Mouse (Mus musculus): ENCODE measurements around the gene Sec31a. TPM values are rescaled to one million over a fixed set of nuclear protein-coding genes. Genes with fewer than 3 reads are reported as not detected.
A peak's percentile ranks its signal among the peaks of the same experiment; 100 is the strongest.

The Sec31a gene
- 72.7 and 94.5 TPM in 2 replicates for total RNA-seq (2012; rRNA removed)

DNA sequence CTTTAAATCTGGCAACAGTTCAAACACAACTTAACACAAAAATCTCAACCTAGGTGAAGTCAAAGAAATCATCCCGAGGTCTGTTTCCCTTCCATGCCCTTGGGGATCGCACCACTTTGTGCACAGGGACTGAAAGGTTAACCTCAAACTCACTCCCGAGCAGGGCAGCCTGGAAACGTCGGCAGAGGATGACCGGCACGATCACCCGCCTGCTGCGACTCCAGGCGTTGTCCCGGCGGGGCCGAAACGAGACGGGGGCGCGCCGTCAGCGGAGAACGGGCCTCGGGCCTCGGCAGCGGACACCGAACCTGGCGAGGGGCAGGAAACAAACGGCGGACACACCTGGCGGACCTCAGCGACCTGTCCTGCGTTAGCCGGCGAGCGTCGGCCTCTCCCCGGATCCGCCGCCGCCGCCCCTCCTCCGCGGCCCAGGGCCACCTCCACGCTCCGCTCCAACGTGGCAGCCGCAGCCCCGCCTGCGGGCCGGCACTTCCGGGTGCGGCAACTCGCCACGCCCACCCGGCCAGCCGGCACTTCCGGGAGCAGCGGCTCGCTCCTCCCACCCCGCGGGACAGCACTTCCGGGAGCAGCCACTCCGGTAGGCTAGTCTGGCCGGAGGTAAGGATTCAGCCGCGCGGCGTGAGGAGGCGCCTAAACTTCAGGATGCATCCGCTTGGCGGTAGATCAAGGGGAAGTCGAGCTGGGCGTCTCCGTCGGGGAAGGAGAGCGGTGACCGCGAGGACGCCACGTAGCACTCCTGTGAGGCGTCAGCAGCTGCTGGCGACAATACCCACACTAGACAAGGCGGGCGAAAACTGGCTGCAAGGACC, at the start of gene Sec31a:
Gene Sec31a, minus strand, starts transcription at position 474 of the 830 bp plus-strand sequence.
- Histone ChIP-seq H3K9ac (ENCODE audit: insufficient read depth, low read depth, low read length, poor library complexity, severe bottlenecking) (peak within 1 kb of the TSS; percentile 91), H3K9me3 (ENCODE audit: control insufficient read depth, insufficient read depth, low read depth, low read length) (no peaks in the 10 kb centered on the region), H3K36me3 (ENCODE audit: control insufficient read depth, insufficient read depth, low read length, poor library complexity, severe bottlenecking) (peaks cover 16% of the 10 kb centered on the region), H3K27ac (ENCODE audit: insufficient read depth, low read depth, low read length, poor library complexity, severe bottlenecking) (peak within 1 kb of the TSS; percentile 82), H3K4me3 (ENCODE audit: insufficient read depth in 1 of 2, low read depth in 1 of 2, low read length in 2 of 2, poor library complexity in 1 of 2, severe bottlenecking in 1 of 2) (peak within 1 kb of the TSS; percentile 89 to 99), H3K4me1 (ENCODE audit: control insufficient read depth in 2 of 2, insufficient read depth in 2 of 2, low read length in 2 of 2, poor library complexity in 1 of 2) (no peaks in the 10 kb centered on the region; a peak in 1 of 4 replicates)
- peak; percentile 87 for DNase-seq (ENCODE audit: low read depth, low spot score)
- in situ Hi-C loops (cut with MboI; ENCODE audit: low sequenced_read_pairs in 2 of 2, unreplicated experiment in 2 of 2): no loop called here
- TF ChIP-seq ZNF384 (IDR thresholded peaks at IDR 0.05; ENCODE audit: low read depth, low read length): no peak
- TF ChIP-seq MAFK (IDR thresholded peaks at IDR 0.05; ENCODE audit: insufficient read depth, low read depth, low read length): 0 out of 2 replicates have a peak, but pooled peaks have one; percentile 4
- TF ChIP-seq ZC3H11A (IDR thresholded peaks at IDR 0.05; ENCODE audit: borderline replicate concordance, low read depth, low read length): no peak
- TF ChIP-seq CHD2 (IDR thresholded peaks at IDR 0.05; ENCODE audit: low read depth, low read length): no peak
- peak; percentile 62; the same call in 1 of the 2 replicates for TF ChIP-seq HCFC1 (IDR thresholded peaks at IDR 0.05; ENCODE audit: borderline replicate concordance, insufficient read depth, low read length)

DNA sequence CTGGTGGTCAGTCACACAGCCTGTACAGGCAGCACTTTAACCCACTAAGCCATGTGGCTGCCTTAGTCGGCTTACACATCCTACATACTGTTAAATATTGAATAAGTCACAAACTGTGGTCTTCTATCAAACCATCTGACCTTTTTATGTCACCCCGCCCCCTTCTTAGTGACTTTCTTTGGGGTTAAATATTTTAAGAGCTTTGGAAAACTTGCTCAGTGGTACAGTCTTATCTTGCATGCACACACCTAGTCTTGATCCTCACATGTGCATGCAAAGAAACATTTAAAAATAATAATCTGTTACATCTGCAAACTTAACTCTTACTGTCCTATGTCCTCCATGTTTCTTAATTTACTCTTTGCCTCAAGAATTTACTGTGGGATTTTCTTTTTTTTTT, 46.3 kb upstream of the Sec31a start:
- Histone ChIP-seq H3K9ac (ENCODE audit: insufficient read depth, low read depth, low read length, poor library complexity, severe bottlenecking) (no peak overlapping the region), H3K4me1 (ENCODE audit: control insufficient read depth in 2 of 2, insufficient read depth in 2 of 2, low read length in 2 of 2, poor library complexity in 1 of 2) (peaks cover 5 to 8% of the 10 kb centered on the region in 2 experiments; a peak in 3 of 4 replicates), H3K27ac (ENCODE audit: insufficient read depth, low read depth, low read length, poor library complexity, severe bottlenecking) (no peak overlapping the region), H3K4me3 (ENCODE audit: insufficient read depth in 1 of 2, low read depth in 1 of 2, low read length in 2 of 2, poor library complexity in 1 of 2, severe bottlenecking in 1 of 2) (no peak overlapping the region), H3K36me3 (ENCODE audit: control insufficient read depth, insufficient read depth, low read length, poor library complexity, severe bottlenecking) (peaks cover 8% of the 10 kb centered on the region), H3K9me3 (ENCODE audit: control insufficient read depth, insufficient read depth, low read depth, low read length) (no peaks in the 10 kb centered on the region)
- no peak for TF ChIP-seq HCFC1 (IDR thresholded peaks at IDR 0.05; ENCODE audit: borderline replicate concordance, insufficient read depth, low read length)
- no peak for TF ChIP-seq MAFK (IDR thresholded peaks at IDR 0.05; ENCODE audit: insufficient read depth, low read depth, low read length)
- no peak for TF ChIP-seq ZC3H11A (IDR thresholded peaks at IDR 0.05; ENCODE audit: borderline replicate concordance, low read depth, low read length)
- no peak for TF ChIP-seq ZNF384 (IDR thresholded peaks at IDR 0.05; ENCODE audit: low read depth, low read length)
- no peak for TF ChIP-seq CHD2 (IDR thresholded peaks at IDR 0.05; ENCODE audit: low read depth, low read length)
- no peak for DNase-seq (ENCODE audit: low read depth, low spot score)
- in situ Hi-C loops (cut with MboI; ENCODE audit: low sequenced_read_pairs in 2 of 2, unreplicated experiment in 2 of 2): no loop called here

DNA sequence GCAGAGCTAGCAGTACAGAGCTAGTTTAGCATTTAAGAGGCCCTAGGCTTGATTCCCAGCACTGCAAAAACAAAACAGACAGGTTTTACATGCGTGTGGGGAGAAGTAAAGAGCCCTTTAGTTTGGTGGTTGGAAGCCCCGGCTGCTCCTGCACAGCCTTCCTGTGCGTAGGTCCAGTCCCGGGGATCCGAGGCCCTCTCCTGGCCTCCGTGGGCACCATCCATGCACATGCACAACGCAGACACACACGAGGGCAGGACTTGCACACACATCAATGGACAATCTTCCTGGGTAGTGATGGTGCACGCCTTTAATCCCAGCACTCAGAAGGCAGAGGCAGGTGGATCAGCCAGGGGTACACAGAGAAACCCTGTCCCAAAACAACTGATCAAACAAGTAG, 45.5 kb upstream of the Sec31a start:
- DNase-seq (ENCODE audit: low read depth, low spot score): no peak
- Histone ChIP-seq H3K4me3 (ENCODE audit: insufficient read depth in 1 of 2, low read depth in 1 of 2, low read length in 2 of 2, poor library complexity in 1 of 2, severe bottlenecking in 1 of 2) (no peak overlapping the region), H3K4me1 (ENCODE audit: control insufficient read depth in 2 of 2, insufficient read depth in 2 of 2, low read length in 2 of 2, poor library complexity in 1 of 2) (peaks cover under 1 to 6% of the 10 kb centered on the region in 2 experiments; a peak in 3 of 4 replicates), H3K9ac (ENCODE audit: insufficient read depth, low read depth, low read length, poor library complexity, severe bottlenecking) (no peak overlapping the region), H3K36me3 (ENCODE audit: control insufficient read depth, insufficient read depth, low read length, poor library complexity, severe bottlenecking) (peaks cover 9% of the 10 kb centered on the region), H3K27ac (ENCODE audit: insufficient read depth, low read depth, low read length, poor library complexity, severe bottlenecking) (no peak overlapping the region), H3K9me3 (ENCODE audit: control insufficient read depth, insufficient read depth, low read depth, low read length) (no peaks in the 10 kb centered on the region)
- in situ Hi-C loops (cut with MboI; ENCODE audit: low sequenced_read_pairs in 2 of 2, unreplicated experiment in 2 of 2): no loop called here
- no peak for TF ChIP-seq MAFK (IDR thresholded peaks at IDR 0.05; ENCODE audit: insufficient read depth, low read depth, low read length)
- TF ChIP-seq CHD2 (IDR thresholded peaks at IDR 0.05; ENCODE audit: low read depth, low read length): no peak
- TF ChIP-seq ZNF384 (IDR thresholded peaks at IDR 0.05; ENCODE audit: low read depth, low read length): no peak
- no peak for TF ChIP-seq HCFC1 (IDR thresholded peaks at IDR 0.05; ENCODE audit: borderline replicate concordance, insufficient read depth, low read length)
- TF ChIP-seq ZC3H11A (IDR thresholded peaks at IDR 0.05; ENCODE audit: borderline replicate concordance, low read depth, low read length): no peak

DNA sequence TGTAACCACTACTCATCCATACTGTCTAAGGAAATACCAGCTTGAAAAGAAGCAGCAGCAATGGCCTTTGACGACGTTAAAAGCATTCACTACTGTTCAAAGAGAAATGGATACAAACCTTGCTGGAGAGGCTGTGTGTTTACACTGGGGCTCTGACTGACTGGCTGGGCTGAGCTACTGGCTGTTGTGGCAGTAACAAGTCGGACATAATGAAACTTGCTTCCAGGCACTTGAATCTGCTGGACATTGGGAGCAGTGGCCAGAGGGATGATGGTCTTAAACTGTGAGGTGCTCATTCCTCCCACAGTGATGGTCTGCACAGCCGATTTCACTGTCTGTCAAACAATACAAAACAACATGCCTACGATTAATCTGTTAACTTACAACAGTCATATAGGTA, 43.4 kb upstream of the Sec31a start:
- H3K27ac ChIP-seq (ENCODE audit: insufficient read depth, low read depth, low read length, poor library complexity, severe bottlenecking): no peak overlapping the region
- peaks cover 11% of the 10 kb centered on the region for H3K36me3 ChIP-seq (ENCODE audit: control insufficient read depth, insufficient read depth, low read length, poor library complexity, severe bottlenecking)
- H3K9me3 ChIP-seq (ENCODE audit: control insufficient read depth, insufficient read depth, low read depth, low read length): no peaks in the 10 kb centered on the region
- no peak overlapping the region for H3K4me3 ChIP-seq (ENCODE audit: insufficient read depth in 1 of 2, low read depth in 1 of 2, low read length in 2 of 2, poor library complexity in 1 of 2, severe bottlenecking in 1 of 2)
- H3K4me1 ChIP-seq (ENCODE audit: control insufficient read depth in 2 of 2, insufficient read depth in 2 of 2, low read length in 2 of 2, poor library complexity in 1 of 2): no peaks in the 10 kb centered on the region
- no peak overlapping the region for H3K9ac ChIP-seq (ENCODE audit: insufficient read depth, low read depth, low read length, poor library complexity, severe bottlenecking)
- no peak for DNase-seq (ENCODE audit: low read depth, low spot score)
- TF ChIP-seq ZNF384 (IDR thresholded peaks at IDR 0.05; ENCODE audit: low read depth, low read length): no peak
- no peak for TF ChIP-seq ZC3H11A (IDR thresholded peaks at IDR 0.05; ENCODE audit: borderline replicate concordance, low read depth, low read length)
- TF ChIP-seq CHD2 (IDR thresholded peaks at IDR 0.05; ENCODE audit: low read depth, low read length): no peak
- TF ChIP-seq HCFC1 (IDR thresholded peaks at IDR 0.05; ENCODE audit: borderline replicate concordance, insufficient read depth, low read length): no peak
- no peak for TF ChIP-seq MAFK (IDR thresholded peaks at IDR 0.05; ENCODE audit: insufficient read depth, low read depth, low read length)
- in situ Hi-C loops (cut with MboI; ENCODE audit: low sequenced_read_pairs in 2 of 2, unreplicated experiment in 2 of 2): no loop called here

Data from ES-E14 (cell line).